Mouse (Mus musculus) intestine, postnatal 0 days (tissue): ENCODE data around the gene Slc35f1. TPM values are rescaled to one million over a fixed set of nuclear protein-coding genes. Genes with fewer than 3 reads are reported as not detected.

Source experiments
- ATAC-seq: fragments of 200-750 bp; cut with Nextera tagmentation; 2 replicates; pipeline ENCODE4 v1.8.0; 2017; ENCODE audit warnings: mild to moderate bottlenecking, moderate TSS enrichment, moderate library complexity
- H3K27ac ChIP-seq: fragments of 300-500 bp; sonication (generic); 2 replicates; pipeline ENCODE4 v1.5.1; 2014; ENCODE audit warnings: mild to moderate bottlenecking, low read depth, low read length, moderate library complexity
- H3K27me3 ChIP-seq: fragments of 300-500 bp; sonication (generic); replicated peaks from 2 replicates; pipeline ENCODE4 v1.6.1; 2014; ENCODE audit warnings: low read length, mixed read lengths; ENCODE audit not compliant: control insufficient read depth, insufficient read depth
- H3K36me3 ChIP-seq: fragments of 300-500 bp; sonication (generic); 2 replicates; pipeline ENCODE4 v1.6.1; 2014; ENCODE audit warnings: mild to moderate bottlenecking, moderate library complexity; ENCODE audit not compliant: control insufficient read depth, insufficient read depth
- H3K4me1 ChIP-seq: fragments of 300-500 bp; sonication (generic); replicated peaks from 2 replicates; pipeline ENCODE4 v1.6.1; 2014; ENCODE audit warnings: antibody characterized with exemption, low read length, mixed read lengths; ENCODE audit not compliant: control insufficient read depth, insufficient read depth
- H3K4me2 ChIP-seq: fragments of 300-500 bp; sonication (generic); replicated peaks from 2 replicates; pipeline ENCODE4 v1.6.1; 2014; ENCODE audit warnings: low read depth, mild to moderate bottlenecking, moderate library complexity
- H3K4me3 ChIP-seq: fragments of 300-500 bp; sonication (generic); 2 replicates; pipeline ENCODE4 v1.5.1; 2014; ENCODE audit warnings: low read depth, low read length
- H3K9ac ChIP-seq: fragments of 300-500 bp; sonication (generic); 2 replicates; pipeline ENCODE4 v1.6.1; 2014; ENCODE audit warnings: mild to moderate bottlenecking, low read depth, low read length
- H3K9me3 ChIP-seq: fragments of 300-500 bp; sonication (generic); 2 replicates; pipeline ENCODE4 v1.6.1; 2016; ENCODE audit warnings: mixed run types; ENCODE audit not compliant: control insufficient read depth
- CTCF ChIP-seq: sonication (generic); IDR thresholded peaks from 2 replicates; pipeline ENCODE4 v1.5.1; 2016; ENCODE audit warnings: low read depth, mild to moderate bottlenecking, control low read depth, antibody characterized with exemption, moderate library complexity
- WGBS: fragments of 180-500 bp; shearing (Covaris S2); extraction: QIAGEN DNeasy Blood & Tissue Kit; methylation state at CpG from one replicate; pipeline ENCODE4 v1.1.7; 2014; 5-methylcytosine and 5-hydroxymethylcytosine counted together
- polyA plus RNA-seq: library from polyadenylated mRNA; unstranded; fragments of >200 nt; fragmentation: Nextera tagmentation; extraction: Ambion mirVana; gene quantifications from 2 replicates; pipeline ENCODE4 v1.2.1, GENCODE M21; 2015

Slc35f1 gene
- polyA plus RNA-seq, 1 experiment from 2014 or later: 1.2 TPM

- Histone ChIP-seq H3K4me3 (no peak overlapping the region), H3K36me3 (no peaks in the 10 kb centered on the region), H3K9ac (no peak overlapping the region), H3K4me2 (no peak overlapping the region), H3K9me3 (no peaks in the 10 kb centered on the region), H3K27me3 (no peaks in the 10 kb centered on the region), H3K4me1 (no peaks in the 10 kb centered on the region), H3K27ac (no peak overlapping the region)
- ATAC-seq: no peak
- WGBS: 67% methylated on average over 2 of the region's 2 CpGs
- no peak for TF ChIP-seq CTCF
Observed at GRCm38 (mm10) chr10:52709482-52709881, 19.1 kb downstream of the Slc35f1 start.

- 67% methylated on average over 4 of the region's 4 CpGs for WGBS
- Histone ChIP-seq H3K27ac (no peak overlapping the region), H3K9me3 (no peaks in the 10 kb centered on the region), H3K4me3 (no peak overlapping the region), H3K9ac (no peak overlapping the region), H3K4me2 (no peak overlapping the region), H3K36me3 (no peaks in the 10 kb centered on the region), H3K27me3 (no peaks in the 10 kb centered on the region), H3K4me1 (no peaks in the 10 kb centered on the region)
- TF ChIP-seq CTCF: no peak
- no peak for ATAC-seq
Observed at GRCm38 (mm10) chr10:52712166-52712565, 21.8 kb downstream of the Slc35f1 start.

DNA sequence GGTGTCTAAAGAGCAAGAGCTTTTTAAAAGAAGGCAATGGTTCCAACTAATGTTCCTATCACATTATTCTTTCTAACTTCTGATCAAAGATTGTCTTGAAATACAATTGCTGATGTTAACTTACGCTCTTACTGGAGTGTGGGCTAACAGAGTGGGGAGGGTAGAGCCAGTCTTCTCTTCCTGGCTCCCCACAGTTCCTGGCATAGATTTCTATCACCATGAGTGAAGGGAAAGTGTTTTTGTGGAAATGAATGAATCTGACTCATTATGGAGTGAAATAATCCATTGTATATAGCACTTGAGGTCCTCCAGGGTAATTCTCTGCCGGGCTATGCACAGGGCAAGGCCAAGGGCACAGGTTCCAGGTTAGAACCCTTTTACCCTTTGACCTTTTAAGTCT is 24.2 kb downstream of the Slc35f1 start:
- Histone ChIP-seq H3K36me3 (no peaks in the 10 kb centered on the region), H3K9me3 (no peaks in the 10 kb centered on the region), H3K9ac (no peak overlapping the region), H3K27ac (no peak overlapping the region), H3K4me1 (no peaks in the 10 kb centered on the region), H3K4me2 (no peak overlapping the region), H3K4me3 (no peak overlapping the region), H3K27me3 (no peaks in the 10 kb centered on the region)
- TF ChIP-seq CTCF: no peak
- 84% methylated on average over 2 of the region's 2 CpGs for WGBS
- no peak for ATAC-seq

GRCm38 (mm10) chr10:52715146-52715545 is 24.8 kb downstream of the Slc35f1 start:
- Histone ChIP-seq H3K27ac (no peak overlapping the region), H3K36me3 (no peaks in the 10 kb centered on the region), H3K9ac (no peak overlapping the region), H3K4me1 (no peaks in the 10 kb centered on the region), H3K4me3 (no peak overlapping the region), H3K27me3 (no peaks in the 10 kb centered on the region), H3K4me2 (no peak overlapping the region), H3K9me3 (no peaks in the 10 kb centered on the region)
- 92% methylated on average over 4 of the region's 4 CpGs for WGBS
- no peak for ATAC-seq
- no peak for TF ChIP-seq CTCF

GRCm38 (mm10) chr10:52718199-52718917 is 28.0 kb downstream of the Slc35f1 start:
- Histone ChIP-seq H3K4me2 (no peak overlapping the region), H3K4me1 (no peaks in the 10 kb centered on the region), H3K9me3 (no peaks in the 10 kb centered on the region), H3K9ac (no peak overlapping the region), H3K27ac (no peak overlapping the region), H3K4me3 (no peak overlapping the region), H3K27me3 (no peaks in the 10 kb centered on the region), H3K36me3 (no peaks in the 10 kb centered on the region)
- TF ChIP-seq CTCF: no peak
- WGBS: 95% methylated on average over 1 of the region's 1 CpGs
- ATAC-seq: no peak

DNA sequence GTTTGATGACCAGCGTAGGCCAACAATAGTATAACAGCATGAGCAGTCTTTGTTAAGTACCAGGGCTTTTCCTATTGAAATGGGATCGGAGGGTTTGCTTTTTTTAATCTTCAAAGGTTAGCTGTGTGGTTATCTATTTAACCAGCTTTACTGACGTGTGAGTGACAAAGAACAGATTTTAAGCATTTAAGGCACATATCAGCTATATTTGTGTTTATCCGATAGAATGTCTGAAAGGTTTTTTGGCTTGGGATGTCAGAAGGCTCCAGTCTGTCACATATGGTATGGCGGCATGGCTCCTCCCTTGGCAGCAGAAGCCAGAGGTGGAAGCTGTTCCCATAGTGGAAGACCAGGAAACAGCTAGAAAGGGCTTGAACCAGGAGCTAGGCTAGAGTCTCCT is 36.3 kb downstream of the Slc35f1 start:
- H3K9ac ChIP-seq: no peak overlapping the region
- WGBS: 84% methylated on average over 5 of the region's 5 CpGs
- no peak overlapping the region for H3K4me3 ChIP-seq
- H3K4me2 ChIP-seq: no peak overlapping the region
- no peak overlapping the region for H3K27ac ChIP-seq
- H3K4me1 ChIP-seq: no peaks in the 10 kb centered on the region
- ATAC-seq: no peak
- H3K36me3 ChIP-seq: no peaks in the 10 kb centered on the region
- H3K9me3 ChIP-seq: no peaks in the 10 kb centered on the region
- no peaks in the 10 kb centered on the region for H3K27me3 ChIP-seq
- no peak for TF ChIP-seq CTCF
